Mouse (Mus musculus): ENCODE measurements around the gene Ank2.

DNA sequence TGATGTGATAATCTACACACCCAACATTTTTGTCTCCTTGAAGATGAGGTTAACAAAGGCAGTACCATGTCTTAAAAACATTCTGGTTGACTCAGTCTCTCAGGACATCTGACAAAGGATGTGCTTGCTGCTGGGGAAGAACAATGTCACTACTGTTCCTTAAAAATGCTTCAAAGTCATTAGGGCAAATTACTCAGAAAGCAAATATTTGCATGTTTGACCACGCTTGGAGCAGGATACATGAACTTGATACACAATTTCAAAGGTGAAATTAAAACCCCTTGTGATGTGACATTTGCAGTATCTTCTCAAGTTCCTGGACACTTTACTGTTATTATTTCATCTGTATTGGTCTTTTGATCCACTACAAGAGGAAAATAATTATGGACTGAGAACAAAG is 371.5 kb downstream of the Ank2 start:
- TF ChIP-seq CTCF (IDR thresholded peaks at IDR 0.05; ENCODE audit: low read depth, low read length): no peak
- no peak for TF ChIP-seq POLR2A (IDR thresholded peaks at IDR 0.05; ENCODE audit: borderline replicate concordance, low read depth, low read length)
